Mouse (Mus musculus): ENCODE data around the gene Fbxw2.
A peak's percentile ranks its signal among the peaks of the same experiment; 100 is the strongest.
"Not testable (repeated sequence)": the region's sequence is repeated elsewhere in the genome, so short reads cannot be mapped to it uniquely, and the experiment has no call there.

The Fbxw2 gene

GRCm38 (mm10) chr2:34812706-34813105 lies 13.4 kb downstream of the Fbxw2 start:
- DNase-seq (ENCODE audit: low read depth, low spot score) = no peak

DNA sequence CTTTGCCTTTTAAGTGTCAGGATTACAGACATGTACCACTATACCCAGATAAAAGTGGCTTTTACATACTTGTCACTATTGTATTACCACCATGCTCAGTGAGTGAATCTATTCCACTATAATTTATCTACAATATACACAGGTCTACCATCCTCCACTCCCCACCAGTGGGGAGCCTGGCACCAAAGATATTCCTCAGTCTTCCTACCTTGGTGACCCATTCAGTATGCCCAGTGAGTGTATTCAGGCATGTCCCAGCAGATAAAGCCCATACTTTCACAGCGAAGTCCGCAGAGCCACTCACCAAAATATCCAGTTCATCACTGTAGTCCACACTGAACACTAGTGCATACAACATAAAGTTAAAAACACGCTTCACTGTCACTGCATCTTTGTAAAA lies 15.3 kb downstream of the Fbxw2 start:
- no peak for DNase-seq (ENCODE audit: low read depth, low spot score)

GRCm38 (mm10) chr2:34809568-34809967 lies 16.5 kb downstream of the Fbxw2 start:
- no peak for DNase-seq (ENCODE audit: low read depth, low spot score)

DNA sequence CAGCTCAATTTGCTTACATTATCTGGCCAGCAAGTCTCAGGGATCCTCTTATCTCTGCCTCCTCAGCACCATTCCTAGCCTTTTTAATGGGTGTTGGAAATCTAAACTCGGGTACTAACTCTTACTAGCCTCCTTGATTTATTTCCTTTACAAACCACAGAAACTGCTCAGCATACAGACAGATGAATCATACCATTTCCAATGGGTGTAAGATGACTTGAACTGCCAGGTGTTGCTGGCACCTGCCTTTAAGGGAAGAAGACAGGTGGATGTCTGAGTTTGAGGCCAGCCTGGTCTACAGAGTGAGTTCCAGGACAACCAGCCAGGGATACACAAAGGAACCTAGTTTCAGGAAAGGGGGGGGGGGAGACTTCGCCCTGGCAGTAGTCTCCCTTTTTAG lies 18.1 kb downstream of the Fbxw2 start:
- no peak for DNase-seq (ENCODE audit: low read depth, low spot score)

- DNase-seq (ENCODE audit: low read depth, low spot score) = no peak
Observed at GRCm38 (mm10) chr2:34805364-34805950, 20.7 kb downstream of the Fbxw2 start.

- no peak for DNase-seq (ENCODE audit: low read depth, low spot score)
Observed at GRCm38 (mm10) chr2:34804815-34805214, 21.3 kb downstream of the Fbxw2 start.

- no peak for DNase-seq (ENCODE audit: low read depth, low spot score)
Observed at GRCm38 (mm10) chr2:34804172-34804571, 21.9 kb downstream of the Fbxw2 start.

DNA sequence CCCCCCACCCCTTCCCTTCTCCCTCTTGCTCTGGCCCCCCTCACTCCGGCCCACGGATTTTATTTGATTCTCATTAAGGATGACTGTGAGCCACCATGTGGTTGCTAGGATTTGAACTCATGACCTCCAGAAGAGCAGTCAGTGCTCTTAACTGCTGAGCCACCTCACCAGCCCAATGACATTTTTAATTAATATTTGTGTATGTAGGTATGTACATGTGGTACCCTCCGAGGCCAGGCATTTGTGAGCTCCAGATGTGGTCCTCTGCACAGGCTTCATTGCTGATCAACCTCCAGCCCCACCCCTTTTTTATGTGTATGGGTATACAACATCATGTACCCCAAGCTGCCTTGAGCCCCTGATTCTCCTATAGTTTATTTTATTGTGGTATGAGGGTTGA lies 22.4 kb downstream of the Fbxw2 start:
- no peak for DNase-seq (ENCODE audit: low read depth, low spot score)

DNA sequence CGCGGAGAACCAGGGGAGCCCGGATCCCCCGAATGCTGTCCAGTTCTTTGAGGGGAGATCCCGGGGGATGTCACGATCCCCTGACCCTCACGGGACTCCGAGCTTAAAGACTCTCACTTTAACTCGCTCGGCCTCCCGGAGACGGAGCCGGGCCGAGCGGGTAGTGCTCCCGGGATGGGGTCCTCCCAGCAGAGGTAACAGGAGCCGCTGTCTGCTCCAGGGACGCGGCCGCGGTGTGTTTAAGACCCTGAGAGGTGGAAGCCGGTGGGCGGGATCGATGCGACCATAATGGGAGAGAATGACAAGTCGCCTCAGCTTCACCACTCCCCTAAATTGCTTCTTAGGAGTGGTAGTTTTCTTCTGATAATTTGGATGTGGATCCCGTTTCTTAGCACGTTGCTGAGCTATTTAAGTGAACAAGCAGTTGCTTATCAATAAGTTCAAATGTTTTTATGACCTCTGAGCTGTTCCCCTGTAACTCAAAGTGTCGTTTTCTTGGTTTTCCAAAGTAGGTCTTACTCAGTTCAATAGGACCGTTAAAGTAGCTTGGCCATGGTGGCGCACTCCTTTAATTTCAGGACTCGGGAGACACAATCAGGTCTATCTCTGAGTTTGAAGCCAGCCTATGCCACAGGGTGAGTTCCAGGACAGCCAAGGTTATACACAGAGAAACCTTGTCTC lies 23.4 kb downstream of the Fbxw2 start:
- peak; percentile 50 for DNase-seq (ENCODE audit: low read depth, low spot score)

DNA sequence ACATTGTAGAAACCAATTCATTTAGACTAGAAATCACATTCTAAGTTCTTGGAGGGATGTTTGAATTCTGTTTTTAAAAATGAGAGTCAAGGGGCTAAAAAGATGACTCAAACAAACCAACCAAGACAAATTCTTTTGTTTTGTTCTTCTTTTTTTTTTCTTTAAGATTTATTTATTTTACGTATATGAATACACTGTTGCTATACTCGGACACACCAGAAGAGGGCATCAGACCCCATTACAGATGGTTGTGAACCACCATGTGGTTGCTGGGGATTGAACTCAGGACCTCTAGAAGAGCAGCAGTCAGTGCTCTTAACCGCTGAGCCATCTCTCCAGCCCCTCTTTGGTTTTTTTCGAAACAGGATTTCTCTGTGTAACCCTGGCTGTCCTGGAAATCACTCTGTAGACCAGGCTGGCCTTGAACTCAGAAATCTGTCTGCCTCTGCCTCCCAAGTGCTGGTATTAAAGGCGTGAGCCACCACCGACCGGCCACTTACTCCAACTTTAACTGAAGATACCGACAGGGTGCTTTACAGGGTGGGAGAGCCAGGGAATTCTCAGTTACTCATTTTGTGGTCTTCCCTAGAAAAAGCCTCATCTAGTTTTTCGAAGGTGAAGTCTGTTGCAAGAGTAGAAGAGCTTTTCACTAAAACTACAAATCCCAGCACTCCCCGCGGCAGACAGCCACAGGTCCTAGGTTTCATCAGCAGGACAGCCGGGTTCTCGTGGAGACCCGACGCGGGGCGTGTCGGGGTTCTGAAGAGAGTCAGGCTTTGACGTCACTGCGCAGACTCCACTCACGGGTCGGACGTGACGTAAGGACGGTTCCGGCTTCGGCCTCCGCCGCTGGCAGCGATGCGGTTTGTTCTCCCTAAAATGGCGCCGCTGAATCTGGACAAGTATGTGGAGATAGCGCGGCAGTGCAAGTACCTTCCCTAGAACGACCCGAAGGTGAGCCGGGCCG lies 24.3 kb downstream of the Fbxw2 start:
- DNase-seq (ENCODE audit: low read depth, low spot score) = peak; percentile 100

GRCm38 (mm10) chr2:34800371-34800770 lies 25.7 kb downstream of the Fbxw2 start:
- no peak for DNase-seq (ENCODE audit: low read depth, low spot score)

DNA sequence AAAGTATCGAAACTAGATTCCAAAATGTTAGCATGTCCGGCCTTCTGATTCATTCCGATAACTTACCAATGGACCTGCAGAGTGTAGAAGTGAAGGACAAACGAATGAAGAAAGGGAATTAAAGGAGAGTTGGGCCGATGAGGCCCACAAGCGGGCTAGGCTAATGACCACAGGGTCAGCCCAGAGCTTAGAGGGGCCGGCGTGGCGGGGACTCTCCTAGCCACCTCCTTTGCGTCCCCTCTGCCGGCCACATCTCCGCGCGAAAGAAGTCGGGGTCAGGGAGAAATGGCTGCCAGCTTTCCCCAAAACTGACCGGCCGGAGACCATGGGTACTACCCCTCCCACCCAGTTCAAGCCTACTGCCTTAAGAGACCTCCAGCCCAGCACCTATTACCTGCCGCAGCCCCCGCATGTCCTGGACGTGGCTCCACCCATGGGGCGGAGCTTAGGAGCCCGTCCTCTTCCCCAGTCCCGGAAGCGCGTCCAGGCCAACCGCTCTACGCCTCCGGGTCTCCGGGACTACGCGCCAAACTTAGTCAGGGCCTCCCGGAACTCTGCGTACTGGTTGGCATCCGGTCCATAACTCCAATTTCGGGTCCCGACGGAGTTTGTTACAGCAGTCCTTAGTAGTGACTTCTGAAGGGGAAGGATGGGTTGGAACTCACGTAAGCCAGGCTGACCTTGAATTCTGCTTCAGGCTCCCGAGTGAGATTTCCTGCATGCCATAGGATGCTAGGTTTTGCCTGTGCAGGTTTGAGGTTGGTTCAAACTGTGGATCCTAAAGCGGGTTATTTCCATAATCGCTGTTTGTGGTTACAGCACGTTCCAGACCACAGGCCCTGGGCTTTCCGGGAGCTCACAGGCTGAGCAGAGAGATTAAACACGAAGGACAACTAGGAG lies 26.5 kb downstream of the Fbxw2 start, which contains the start of gene Rabepk:
Rabepk (minus strand) TSS at position 556 of the 900 bp plus-strand sequence.
- DNase-seq (ENCODE audit: low read depth, low spot score) = peak; percentile 93

- DNase-seq (ENCODE audit: low read depth, low spot score) = no peak
Observed at GRCm38 (mm10) chr2:34795426-34795825, 30.7 kb downstream of the Fbxw2 start.

GRCm38 (mm10) chr2:34794511-34794910 lies 31.6 kb downstream of the Fbxw2 start:
- DNase-seq (ENCODE audit: low read depth, low spot score) = no peak

DNA sequence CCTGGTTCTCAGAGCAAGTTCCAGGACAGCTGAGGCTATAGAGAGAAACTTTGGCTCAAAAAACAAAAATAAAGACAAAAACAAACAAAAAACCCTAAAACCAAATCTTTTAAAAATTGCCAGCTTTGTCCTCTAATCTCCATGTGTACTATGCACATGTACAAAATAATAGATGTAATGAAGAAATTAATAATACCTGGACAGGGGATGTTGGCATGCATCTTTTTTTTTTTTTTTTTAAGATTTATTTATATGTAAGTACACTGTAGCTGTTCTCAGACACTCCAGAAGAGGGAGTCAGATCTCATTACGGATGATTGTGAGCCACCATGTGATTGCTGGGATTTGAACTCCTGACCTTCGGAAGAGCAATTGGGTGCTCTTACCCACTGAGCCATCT lies 33.6 kb downstream of the Fbxw2 start:
- DNase-seq (ENCODE audit: low read depth, low spot score) = not testable (repeated sequence)

GRCm38 (mm10) chr2:34790282-34790681 lies 35.8 kb downstream of the Fbxw2 start:
- DNase-seq (ENCODE audit: low read depth, low spot score) = peak; percentile 87

DNA sequence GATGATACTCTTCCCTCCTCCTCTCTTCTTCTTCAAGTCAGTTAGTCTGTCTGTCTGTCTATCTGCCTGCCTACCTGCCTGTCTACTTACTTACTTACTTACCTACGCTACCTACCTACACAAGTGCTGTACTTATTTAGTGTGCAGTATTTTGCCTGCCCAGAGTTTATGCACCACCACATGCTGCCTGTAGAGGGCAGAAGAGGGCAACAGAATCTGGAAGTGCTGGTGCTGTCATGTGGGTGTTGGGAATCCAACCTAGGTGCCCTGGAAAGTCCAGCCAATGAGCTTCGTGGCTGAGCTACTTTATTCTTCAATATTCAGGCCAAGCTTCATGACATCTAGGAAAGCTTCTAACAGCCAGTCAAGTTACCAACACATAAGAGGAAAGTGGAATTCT lies 42.0 kb downstream of the Fbxw2 start:
- DNase-seq (ENCODE audit: low read depth, low spot score) = peak; percentile 83

DNA sequence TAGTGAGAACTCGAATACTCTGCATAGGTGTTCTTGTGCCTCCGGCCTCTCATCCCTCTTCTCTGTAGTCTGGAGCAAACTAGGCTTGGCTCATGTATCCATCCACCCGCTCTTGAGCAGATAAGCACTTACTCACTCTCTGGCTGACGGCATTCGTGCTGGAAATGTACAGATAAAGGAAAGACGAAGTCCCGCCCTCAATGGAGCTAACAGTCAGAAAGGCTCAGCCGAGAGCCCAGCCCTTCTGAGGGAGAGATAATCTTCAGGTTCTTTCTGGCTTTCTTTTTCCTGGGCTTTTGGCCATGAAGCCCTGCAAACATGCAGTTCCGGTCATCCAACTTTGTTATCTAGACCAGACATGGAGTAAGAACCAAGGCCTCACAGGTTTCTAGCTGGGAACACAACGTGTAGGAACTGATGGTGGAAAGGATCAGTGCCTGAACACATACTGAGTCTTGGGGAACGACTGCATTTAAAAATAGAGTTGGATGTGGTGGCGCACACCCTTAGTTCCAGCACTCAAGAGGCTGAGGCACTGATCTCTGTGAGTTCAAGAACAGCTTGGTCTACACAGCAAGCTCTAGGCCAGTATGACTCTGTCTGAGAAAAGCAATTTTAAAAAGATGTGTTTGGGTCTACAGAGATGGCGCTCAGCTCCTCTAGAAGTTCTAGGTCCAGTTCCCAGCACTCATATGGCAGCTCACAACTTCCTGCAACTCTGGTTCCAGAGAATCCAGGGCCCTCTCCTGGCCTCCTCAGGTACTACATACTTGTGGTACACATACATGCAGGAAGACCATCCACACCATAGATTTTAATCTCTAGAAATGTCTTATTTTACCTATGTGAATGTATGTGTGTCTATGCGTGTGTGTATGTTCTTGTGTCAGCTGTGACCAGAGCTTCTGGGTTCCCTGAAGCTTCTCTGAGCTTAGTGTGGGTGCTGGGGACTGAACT lies 42.8 kb downstream of the Fbxw2 start:
- DNase-seq (ENCODE audit: low read depth, low spot score) = no peak

DNA sequence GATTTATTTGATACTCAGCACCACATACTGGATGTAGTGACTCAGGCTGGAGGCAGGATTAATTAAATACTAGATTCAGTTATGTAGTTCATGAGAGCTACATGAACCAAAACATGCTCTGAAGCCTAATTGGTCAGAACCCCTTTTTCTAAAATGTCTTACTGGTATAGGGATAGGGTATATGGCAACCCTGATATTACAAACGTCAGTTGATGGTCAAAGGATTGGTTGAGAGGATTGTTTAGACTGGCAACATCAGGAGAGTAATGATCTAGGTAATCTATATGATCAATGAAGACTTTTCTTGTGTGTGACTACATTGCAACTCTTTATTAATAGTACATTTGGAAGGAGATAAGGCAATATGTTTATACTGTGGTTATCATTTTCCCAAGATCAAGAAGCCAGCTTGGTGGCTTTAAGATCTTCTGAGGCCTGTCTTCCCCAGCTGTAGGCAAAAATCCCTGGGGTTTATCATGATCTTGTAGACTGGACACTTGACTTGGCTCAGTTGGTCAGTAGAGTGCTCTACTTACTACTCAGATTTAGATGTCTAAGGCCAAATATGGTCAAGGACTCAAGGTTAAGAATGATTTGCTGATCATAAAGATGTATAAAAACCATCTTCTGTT lies 48.8 kb downstream of the Fbxw2 start:
- no peak for DNase-seq (ENCODE audit: low read depth, low spot score)

DNA sequence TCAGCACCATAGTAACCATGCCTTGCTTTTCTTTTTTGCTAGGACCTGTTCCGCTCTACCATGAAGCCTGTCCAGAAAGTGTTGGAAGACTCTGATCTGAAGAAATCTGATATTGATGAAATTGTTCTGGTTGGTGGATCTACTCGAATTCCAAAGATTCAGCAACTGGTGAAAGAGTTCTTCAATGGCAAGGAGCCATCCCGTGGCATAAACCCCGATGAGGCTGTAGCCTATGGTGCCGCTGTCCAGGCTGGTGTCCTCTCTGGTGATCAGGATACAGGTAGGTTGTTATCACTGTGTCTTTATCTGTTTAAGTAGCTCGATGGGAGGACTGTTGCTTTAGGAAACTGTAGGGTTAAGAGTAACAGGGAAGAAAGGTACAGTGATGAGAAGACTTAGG lies 51.6 kb downstream of the Fbxw2 start:
- peak; percentile 20 for DNase-seq (ENCODE audit: low read depth, low spot score)
